In the genomic region with DNA sequence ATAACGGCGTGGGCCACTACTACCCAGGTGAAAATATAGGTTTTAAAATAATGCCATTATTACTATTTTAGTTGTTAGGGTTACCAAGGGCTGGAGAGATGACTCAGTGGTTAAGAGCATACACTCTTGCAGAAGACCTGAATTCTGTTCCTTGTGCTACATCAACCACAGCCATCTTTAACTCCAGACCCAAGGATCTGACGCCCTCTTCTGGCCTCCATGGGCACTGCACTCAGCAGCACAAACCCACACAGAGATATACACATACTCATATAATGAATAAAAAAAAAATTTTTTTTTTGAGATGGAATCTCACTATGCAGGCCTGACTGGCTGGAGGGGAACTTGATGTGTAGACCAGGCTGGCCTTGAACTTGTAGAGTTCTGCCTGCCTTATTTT, we compare ENCODE assay signal across 18 mouse cellular contexts. TPM values are rescaled to one million over a fixed set of nuclear protein-coding genes. Genes with fewer than 3 reads are reported as not detected.
DNase-seq lines count a peak whose midpoint lies in the region; ATAC-seq and TF ChIP-seq lines count a peak whose summit lies in the region.
"Had no signal": no experiment of that assay in that cellular context is flagged by ENCODE, and none has a peak within 500 bp of the region (broad histone marks: within the 10 kb centered on the region; RNA-seq: fewer than 3 reads in every experiment).

No protein-coding gene starts in this region.

- H3K4me1 ChIP-seq in kidney, postnatal 0 days (replicated peaks; ENCODE audit: insufficient read depth, low read length): peaks cover 10% of the 10 kb centered on the region; the same call in 1 of the 2 replicates
- H3K4me1 ChIP-seq in MEL (ENCODE audit: control insufficient read depth in 1 of 2, insufficient read depth in 2 of 2, low read length in 2 of 2): no peaks in the 10 kb centered on the region; a peak in 2 of 4 replicates
- H3K4me1 ChIP-seq in liver, embryonic 14.5 days (replicated peaks; ENCODE audit: control insufficient read depth in 2 of 2, insufficient read depth in 2 of 2, low read length in 1 of 2): peaks cover 33 to 42% of the 10 kb centered on the region in 2 experiments

- H3K9ac ChIP-seq in kidney, postnatal 0 days (ENCODE audit: low read depth, low read length): no peak overlapping the region
- no peak overlapping the region for H3K9ac ChIP-seq in MEL (ENCODE audit: control insufficient read depth, low read depth, low read length, poor library complexity, severe bottlenecking)
- no peak overlapping the region for H3K9ac ChIP-seq in liver, embryonic 14.5 days (replicated peaks)
- H3K9ac ChIP-seq: forebrain, embryonic 15.5 days; hindbrain, embryonic 15.5 days; limb, embryonic 12.5 days; midbrain, embryonic 13.5 days had no signal

- H3K4me2 ChIP-seq in kidney, postnatal 0 days (ENCODE audit: low read length): no peak overlapping the region
- peak overlapping the region; percentile 5; the same call in 1 of the 2 replicates for H3K4me2 ChIP-seq in liver, embryonic 14.5 days (ENCODE audit: low read depth)
- H3K4me2 ChIP-seq: forebrain, embryonic 15.5 days; hindbrain, embryonic 15.5 days; limb, embryonic 12.5 days; midbrain, embryonic 13.5 days had no signal

- TF ChIP-seq EP300 in MEL (IDR thresholded peaks at IDR 0.05; ENCODE audit: low read depth in 1 of 2, low read length in 2 of 2): no peak
- no peak for TF ChIP-seq EP300 in liver, embryonic 14.5 days (IDR thresholded peaks at IDR 0.05; ENCODE audit: low read depth)

- no peaks in the 10 kb centered on the region for H3K79me2 ChIP-seq in MEL (ENCODE audit: control insufficient read depth, insufficient read depth, low read length, poor library complexity)

- no peak for TF ChIP-seq POLR2A in MEL (IDR thresholded peaks at IDR 0.05; ENCODE audit: control insufficient read depth in 1 of 2, insufficient read depth in 1 of 2, low read depth in 1 of 2, low read length in 2 of 2, poor library complexity in 1 of 2)

- no peak for ATAC-seq in kidney, postnatal 0 days (replicated peaks; ENCODE audit: low FRiP score, low read depth)
- no peak for ATAC-seq in liver, embryonic 14.5 days (ENCODE audit: insufficient read depth)
- ATAC-seq: forebrain, embryonic 15.5 days; midbrain, embryonic 13.5 days had no signal

- WGBS in kidney, postnatal 0 days: 79% methylated on average over 3 of the region's 3 CpGs
- 65% methylated on average over 3 of the region's 3 CpGs for WGBS in liver, embryonic 14.5 days (ENCODE audit: insufficient replicate concordance)

- DNase-seq in kidney, postnatal 0 days (ENCODE audit: low spot score): no peak
- no peak for DNase-seq in kidney, postnatal 25 days
- DNase-seq in A20 (ENCODE audit: low read depth, low spot score) (peak; percentile 24), MEL (ENCODE audit: low read depth, low spot score) (peak; percentile 45), adipocyte (ENCODE audit: low spot score) (no peak)
- DNase-seq in liver, embryonic 14.5 days (ENCODE audit: low read depth in 3 of 3, low spot score in 3 of 3): no peak
- no peak for DNase-seq in gastrocnemius, adult 8-10 months (ENCODE audit: low spot score in 2 of 2)
- DNase-seq in thymus, postnatal 25 days: no peak
- DNase-seq: adrenal gland, postnatal 10 days; cerebellum, adult 9-11 months; embryo, embryonic 11 days; heart, postnatal 14 days; kidney, adult 8-10 months had no signal

- no peaks in the 10 kb centered on the region for H3K36me3 ChIP-seq in kidney, postnatal 0 days (ENCODE audit: insufficient read depth, low read length)
- peaks cover 0 to 4% of the 10 kb centered on the region in 2 experiments; a peak in 2 of 4 replicates for H3K36me3 ChIP-seq in MEL (ENCODE audit: control insufficient read depth in 1 of 2, insufficient read depth in 2 of 2, low read length in 2 of 2)
- H3K36me3 ChIP-seq in liver, embryonic 14.5 days (replicated peaks; ENCODE audit: control insufficient read depth, insufficient read depth, low read depth): no peaks in the 10 kb centered on the region
- H3K36me3 ChIP-seq: forebrain, embryonic 15.5 days; hindbrain, embryonic 15.5 days; limb, embryonic 12.5 days; midbrain, embryonic 13.5 days had no signal

- H3K27me3 ChIP-seq in kidney, postnatal 0 days (ENCODE audit: insufficient read depth, low read length): no peaks in the 10 kb centered on the region
- H3K27me3 ChIP-seq in MEL (ENCODE audit: control insufficient read depth in 1 of 2, insufficient read depth in 2 of 2, low read length in 2 of 2): no peaks in the 10 kb centered on the region
- peaks cover 4% of the 10 kb centered on the region for H3K27me3 ChIP-seq in liver, embryonic 14.5 days (ENCODE audit: control insufficient read depth, insufficient read depth, low read length)

- peak; percentile 36; the same call in 1 of the 2 replicates for TF ChIP-seq CTCF in kidney, postnatal 0 days (IDR thresholded peaks at IDR 0.05; ENCODE audit: low read depth)
- TF ChIP-seq CTCF in MEL (IDR thresholded peaks at IDR 0.05 in 2 of 3, conservative IDR thresholded peaks at IDR 0.05 in 1 of 3; ENCODE audit: control insufficient read depth in 1 of 3, insufficient read depth in 1 of 3, low read depth in 2 of 3, low read length in 3 of 3, poor library complexity in 1 of 3, severe bottlenecking in 1 of 3): peak; percentile 47 to 68 (median 63)
- TF ChIP-seq CTCF in liver, embryonic 14.5 days (IDR thresholded peaks at IDR 0.05; ENCODE audit: low read depth): peak; percentile 73

- TF ChIP-seq RAD21 in MEL (IDR thresholded peaks at IDR 0.05; ENCODE audit: low read depth, low read length): peak; percentile 44

- no peak overlapping the region for H3K27ac ChIP-seq in kidney, postnatal 0 days
- no peak overlapping the region for H3K27ac ChIP-seq in MEL (ENCODE audit: control insufficient read depth, low read depth, low read length)
- peak overlapping the region; percentile 90 for H3K27ac ChIP-seq in liver, embryonic 14.5 days
- H3K27ac ChIP-seq: forebrain, embryonic 15.5 days; hindbrain, embryonic 15.5 days; left cerebral cortex, adult 2 months; limb, embryonic 12.5 days; midbrain, embryonic 13.5 days had no signal

- H3K4me3 ChIP-seq in kidney, postnatal 0 days (replicated peaks; ENCODE audit: low read depth, low read length): no peak overlapping the region
- H3K4me3 ChIP-seq in MEL (ENCODE audit: control insufficient read depth in 1 of 2, insufficient read depth in 1 of 2, low read depth in 2 of 2, low read length in 2 of 2): no peak overlapping the region
- no peak overlapping the region for H3K4me3 ChIP-seq in liver, embryonic 14.5 days (ENCODE audit: insufficient read depth in 1 of 2, low read depth in 2 of 2, low read length in 2 of 2)
- H3K4me3 ChIP-seq: forebrain, embryonic 15.5 days; hindbrain, embryonic 15.5 days; left cerebral cortex, adult 2 months; limb, embryonic 12.5 days; midbrain, embryonic 13.5 days had no signal

- no peaks in the 10 kb centered on the region for H3K9me3 ChIP-seq in kidney, postnatal 0 days (replicated peaks; ENCODE audit: low read length)
- no peaks in the 10 kb centered on the region for H3K9me3 ChIP-seq in MEL (replicated peaks; ENCODE audit: insufficient read depth, low read length)
- H3K9me3 ChIP-seq in liver, embryonic 14.5 days (ENCODE audit: control insufficient read depth, low read length): no peaks in the 10 kb centered on the region
- H3K9me3 ChIP-seq: forebrain, embryonic 15.5 days; hindbrain, embryonic 15.5 days; limb, embryonic 12.5 days; midbrain, embryonic 13.5 days had no signal

TF ChIP-seq in MEL, 35 proteins besides CTCF, POLR2A, EP300 and RAD21:
- no peak for TF ChIP-seq NRF1 (IDR thresholded peaks at IDR 0.05; ENCODE audit: insufficient read depth, low read depth, low read length, poor library complexity, severe bottlenecking)
- peak; percentile 33 for TF ChIP-seq SMC3 (IDR thresholded peaks at IDR 0.05; ENCODE audit: low read depth, low read length)
- no peak for TF ChIP-seq JUND (IDR thresholded peaks at IDR 0.05; ENCODE audit: low read depth, low read length)

RNA-seq across cellular contexts. Expression of a gene that starts 9.5 kb away (rescaled TPM):
- polyA plus RNA-seq in kidney, postnatal 0 days (2015; fragmentation: Nextera tagmentation; extraction: Ambion mirVana): 5.3 TPM in 2 replicates
- 8.0 and 11.2 TPM in 2 replicates for total RNA-seq in MEL (2012; rRNA removed)
- 10 to 100 TPM in 1 of 2 experiments, not detected in 1; 17.7 TPM for polyA plus RNA-seq in MEL (2012; ENCODE audit: insufficient read depth in 1 of 2, insufficient read length in 2 of 2, low read depth in 1 of 2, low replicate concordance in 2 of 2, missing spikeins in 1 of 2)
- polyA plus RNA-seq in liver, embryonic 14.5 days (2012; rRNA removed): 18.7 and 21.5 TPM in 2 replicates
- polyA plus RNA-seq in liver, embryonic 14.5 days (2014; fragmentation: Nextera tagmentation; extraction: Ambion mirVana): 51.0 and 51.5 TPM in 2 replicates
- not detected for total RNA-seq in gastrocnemius, adult 8-10 months (2022)

RNA-seq across cellular contexts. Expression of a gene that starts 54.7 kb away (rescaled TPM):
- polyA plus RNA-seq in kidney, postnatal 0 days (2015; fragmentation: Nextera tagmentation; extraction: Ambion mirVana): 151 TPM in 2 replicates
- total RNA-seq in MEL (2012; rRNA removed): 197 and 210 TPM in 2 replicates
- polyA plus RNA-seq in MEL (2012; ENCODE audit: insufficient read depth in 1 of 2, insufficient read length in 2 of 2, low read depth in 1 of 2, low replicate concordance in 2 of 2, missing spikeins in 1 of 2): 100 to 1,000 TPM; 114 to 550 TPM
- polyA plus RNA-seq in liver, embryonic 14.5 days (2012; rRNA removed): 16.5 and 49.6 TPM in 2 replicates
- 184 and 198 TPM in 2 replicates for polyA plus RNA-seq in liver, embryonic 14.5 days (2014; fragmentation: Nextera tagmentation; extraction: Ambion mirVana)
- 10 to 100 TPM; 36.4 to 44.5 (median 39.9) TPM for total RNA-seq in gastrocnemius, adult 8-10 months (2022)

RNA-seq across cellular contexts. Expression of a gene that starts 54.8 kb away (rescaled TPM):
- polyA plus RNA-seq in kidney, postnatal 0 days (2015; fragmentation: Nextera tagmentation; extraction: Ambion mirVana): 111 and 121 TPM in 2 replicates
- total RNA-seq in MEL (2012; rRNA removed): 27.0 and 28.0 TPM in 2 replicates
- polyA plus RNA-seq in MEL (2012; ENCODE audit: insufficient read depth in 1 of 2, insufficient read length in 2 of 2, low read depth in 1 of 2, low replicate concordance in 2 of 2, missing spikeins in 1 of 2): 10 to 100 TPM in 1 of 2 experiments, not detected in 1; 51.7 TPM
- 9.7 and 15.2 TPM in 2 replicates for polyA plus RNA-seq in liver, embryonic 14.5 days (2012; rRNA removed)
- 29.6 and 34.4 TPM in 2 replicates for polyA plus RNA-seq in liver, embryonic 14.5 days (2014; fragmentation: Nextera tagmentation; extraction: Ambion mirVana)
- 10 to 100 TPM; 62.2 to 64.5 (median 63.4) TPM for total RNA-seq in gastrocnemius, adult 8-10 months (2022)

Comparison
In these comparisons a context has a peak if more than half of its experiments do, and no peak if none do; other contexts are left out.
1. DNase-seq: peak in A20 (single experiment) and MEL (single experiment); none in kidney, postnatal 0 days (single experiment), kidney, postnatal 25 days (0 of 2), liver, embryonic 14.5 days (0 of 3), adipocyte (single experiment), gastrocnemius, adult 8-10 months (0 of 2) and thymus, postnatal 25 days (single experiment).
2. Peak in every context shown above with its lines, with median percentiles within 50 percentile points of each other: CTCF ChIP-seq.